8 mouse cellular contexts compared by ENCODE assay signal in the genomic region with DNA sequence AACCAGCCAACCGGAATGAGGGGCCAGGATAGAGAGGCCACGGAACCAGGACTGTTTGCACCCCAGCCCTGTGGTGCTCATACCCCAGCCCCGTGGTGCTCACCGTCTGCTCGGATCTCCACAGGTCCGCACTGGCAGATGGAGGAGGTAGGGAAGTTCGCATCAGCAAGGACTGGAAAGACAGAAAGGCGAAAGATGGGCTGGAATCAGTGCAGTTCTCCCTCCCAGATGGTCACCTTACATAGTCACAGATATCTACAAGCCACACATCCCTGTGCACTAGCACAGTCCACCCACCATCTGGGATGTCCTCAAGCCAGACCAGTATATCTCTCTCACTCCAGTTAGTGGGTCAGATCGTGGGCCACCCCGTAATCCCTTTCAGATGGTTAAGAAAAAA. TPM values are rescaled to one million over a fixed set of nuclear protein-coding genes. Genes with fewer than 3 reads are reported as not detected.
DNase-seq lines count a peak whose midpoint lies in the region; ATAC-seq lines count a peak whose summit lies in the region.

No protein-coding gene starts in this region.

- no peaks in the 10 kb centered on the region for H3K9me3 ChIP-seq in kidney, embryonic 16.5 days (ENCODE audit: low read length)
- no peaks in the 10 kb centered on the region for H3K9me3 ChIP-seq in hindbrain, embryonic 16.5 days (ENCODE audit: control insufficient read depth, low read length)
- no peaks in the 10 kb centered on the region for H3K9me3 ChIP-seq in midbrain, embryonic 16.5 days (replicated peaks; ENCODE audit: control insufficient read depth, low read length, poor library complexity, severe bottlenecking)

- H3K9ac ChIP-seq in kidney, embryonic 16.5 days (replicated peaks; ENCODE audit: low read length), result peak overlapping the region; percentile 71; the same call in 1 of the 2 replicates
- peak overlapping the region; percentile 50 for H3K9ac ChIP-seq in hindbrain, embryonic 16.5 days (ENCODE audit: low read depth, low read length)
- peak overlapping the region; percentile 66 for H3K9ac ChIP-seq in midbrain, embryonic 16.5 days (ENCODE audit: low read depth, low read length)

- no peak overlapping the region; the same call in 1 of the 2 replicates for H3K27ac ChIP-seq in kidney, embryonic 16.5 days (ENCODE audit: low read length)
- no peak overlapping the region for H3K27ac ChIP-seq in hindbrain, embryonic 16.5 days (ENCODE audit: low read depth, low read length)
- no peak overlapping the region for H3K27ac ChIP-seq in midbrain, embryonic 16.5 days (ENCODE audit: low read length)

- H3K4me1 ChIP-seq in kidney, embryonic 16.5 days (ENCODE audit: insufficient read depth, low read length), result peaks cover 12% of the 10 kb centered on the region
- peaks cover 6% of the 10 kb centered on the region for H3K4me1 ChIP-seq in hindbrain, embryonic 16.5 days (ENCODE audit: control insufficient read depth, insufficient read depth, low read depth, low read length)
- peaks cover 14% of the 10 kb centered on the region for H3K4me1 ChIP-seq in midbrain, embryonic 16.5 days (ENCODE audit: control insufficient read depth, insufficient read depth, low read length)

- 74% methylated on average over 10 of the region's 10 CpGs for WGBS in kidney, embryonic 16.5 days
- 78% methylated on average over 10 of the region's 10 CpGs for WGBS in hindbrain, embryonic 16.5 days
- 66% methylated on average over 10 of the region's 10 CpGs for WGBS in midbrain, embryonic 16.5 days

- no peaks in the 10 kb centered on the region for H3K27me3 ChIP-seq in kidney, embryonic 16.5 days (ENCODE audit: insufficient read depth, low read length)
- no peaks in the 10 kb centered on the region for H3K27me3 ChIP-seq in hindbrain, embryonic 16.5 days (replicated peaks; ENCODE audit: control insufficient read depth, insufficient read depth, low read length)
- no peaks in the 10 kb centered on the region for H3K27me3 ChIP-seq in midbrain, embryonic 16.5 days (ENCODE audit: control insufficient read depth, insufficient read depth, low read depth, low read length)

- ATAC-seq in kidney, embryonic 16.5 days (ENCODE audit: low FRiP score, low TSS enrichment), result 0 out of 2 replicates have a peak, but pooled peaks have one; percentile 28
- 0 out of 2 replicates have a peak, but pooled peaks have one; percentile 37 for ATAC-seq in hindbrain, embryonic 16.5 days
- no peak for ATAC-seq in midbrain, embryonic 16.5 days

- H3K4me3 ChIP-seq in kidney, embryonic 16.5 days (ENCODE audit: low read length), result peak overlapping the region; percentile 55
- peak overlapping the region; percentile 41 for H3K4me3 ChIP-seq in hindbrain, embryonic 16.5 days (ENCODE audit: low read length)
- peak overlapping the region; percentile 46 for H3K4me3 ChIP-seq in midbrain, embryonic 16.5 days (ENCODE audit: low read depth, low read length)

- no peak for DNase-seq in kidney, adult 8-10 months
- DNase-seq in cerebellum, postnatal 10 days, result peak; percentile 32 to 42
- no peak for DNase-seq in gastrocnemius, adult 8-10 months (ENCODE audit: low spot score in 2 of 2)
- no peak for DNase-seq in right cerebral cortex, postnatal 4 days
- DNase-seq in layer of hippocampus, postnatal 10 days (ENCODE audit: low spot score in 2 of 2), result no peak

- H3K4me2 ChIP-seq in kidney, embryonic 16.5 days (replicated peaks; ENCODE audit: low read depth, low read length), result peak overlapping the region; percentile 72
- peak overlapping the region; percentile 67 for H3K4me2 ChIP-seq in hindbrain, embryonic 16.5 days (ENCODE audit: low read length)
- peak overlapping the region; percentile 78 for H3K4me2 ChIP-seq in midbrain, embryonic 16.5 days (ENCODE audit: low read length)

- H3K36me3 ChIP-seq in kidney, embryonic 16.5 days (ENCODE audit: insufficient read depth, low read length), result peaks cover 12% of the 10 kb centered on the region
- H3K36me3 ChIP-seq in hindbrain, embryonic 16.5 days (ENCODE audit: control insufficient read depth, insufficient read depth, low read length), result peaks cover 13% of the 10 kb centered on the region
- H3K36me3 ChIP-seq in midbrain, embryonic 16.5 days (ENCODE audit: control insufficient read depth, insufficient read depth, low read length), result peaks cover 3% of the 10 kb centered on the region; the same call in 1 of the 2 replicates

RNA-seq across cellular contexts. Expression of gene Fuom, which starts 0.7 kb away (rescaled TPM):
- polyA plus RNA-seq in kidney, embryonic 16.5 days (2015; fragmentation: Nextera tagmentation; extraction: Ambion mirVana), result 36.1 and 41.3 TPM in 2 replicates
- 39.9 and 43.1 TPM in 2 replicates for polyA plus RNA-seq in hindbrain, embryonic 16.5 days (2015; fragmentation: Nextera tagmentation; extraction: Ambion mirVana)
- 32.2 and 33.3 TPM in 2 replicates for polyA plus RNA-seq in midbrain, embryonic 16.5 days (2015; fragmentation: Nextera tagmentation; extraction: Ambion mirVana)
- 10 to 100 TPM; 28.9 to 41.2 (median 36.3) TPM for total RNA-seq in gastrocnemius, adult 8-10 months (2022)
- 10 to 100 TPM; 26.8 to 27.1 TPM for total RNA-seq in layer of hippocampus, postnatal 10 days (2021)

RNA-seq across cellular contexts. Expression of gene Prap1, which starts 8.3 kb away (rescaled TPM):
- 0.27 and 0.62 TPM in 2 replicates for polyA plus RNA-seq in kidney, embryonic 16.5 days (2015; fragmentation: Nextera tagmentation; extraction: Ambion mirVana)
- not detected in 2 replicates for polyA plus RNA-seq in hindbrain, embryonic 16.5 days (2015; fragmentation: Nextera tagmentation; extraction: Ambion mirVana)
- polyA plus RNA-seq in midbrain, embryonic 16.5 days (2015; fragmentation: Nextera tagmentation; extraction: Ambion mirVana), result not detected in 2 replicates
- total RNA-seq in gastrocnemius, adult 8-10 months (2022), result not detected
- not detected for total RNA-seq in layer of hippocampus, postnatal 10 days (2021)

RNA-seq across cellular contexts. Expression of gene Paox, which starts 14.1 kb away (rescaled TPM):
- polyA plus RNA-seq in kidney, embryonic 16.5 days (2015; fragmentation: Nextera tagmentation; extraction: Ambion mirVana), result 20.2 and 23.5 TPM in 2 replicates
- polyA plus RNA-seq in hindbrain, embryonic 16.5 days (2015; fragmentation: Nextera tagmentation; extraction: Ambion mirVana), result 8.9 and 9.9 TPM in 2 replicates
- polyA plus RNA-seq in midbrain, embryonic 16.5 days (2015; fragmentation: Nextera tagmentation; extraction: Ambion mirVana), result 6.7 and 8.3 TPM in 2 replicates
- 1 to 10 TPM; 1.5 to 4.3 (median 4.1) TPM for total RNA-seq in gastrocnemius, adult 8-10 months (2022)
- total RNA-seq in layer of hippocampus, postnatal 10 days (2021), result 1 to 10 TPM; 6.2 to 7.1 TPM

RNA-seq across cellular contexts. Expression of gene Echs1, which starts 14.8 kb away (rescaled TPM):
- 183 and 199 TPM in 2 replicates for polyA plus RNA-seq in kidney, embryonic 16.5 days (2015; fragmentation: Nextera tagmentation; extraction: Ambion mirVana)
- 124 and 128 TPM in 2 replicates for polyA plus RNA-seq in hindbrain, embryonic 16.5 days (2015; fragmentation: Nextera tagmentation; extraction: Ambion mirVana)
- 111 TPM in 2 replicates for polyA plus RNA-seq in midbrain, embryonic 16.5 days (2015; fragmentation: Nextera tagmentation; extraction: Ambion mirVana)
- total RNA-seq in gastrocnemius, adult 8-10 months (2022), result 100 to 1,000 TPM; 113 to 159 (median 136) TPM
- 10 to 100 TPM; 63.4 to 67.1 TPM for total RNA-seq in layer of hippocampus, postnatal 10 days (2021)

RNA-seq across cellular contexts. Expression of gene Caly, which starts 19.1 kb away (rescaled TPM):
- polyA plus RNA-seq in kidney, embryonic 16.5 days (2015; fragmentation: Nextera tagmentation; extraction: Ambion mirVana), result 0.99 and 1.9 TPM in 2 replicates
- polyA plus RNA-seq in hindbrain, embryonic 16.5 days (2015; fragmentation: Nextera tagmentation; extraction: Ambion mirVana), result 351 and 430 TPM in 2 replicates
- polyA plus RNA-seq in midbrain, embryonic 16.5 days (2015; fragmentation: Nextera tagmentation; extraction: Ambion mirVana), result 299 and 401 TPM in 2 replicates
- under 1 TPM; 0.29 to 0.78 (median 0.47) TPM for total RNA-seq in gastrocnemius, adult 8-10 months (2022)
- total RNA-seq in layer of hippocampus, postnatal 10 days (2021), result 100 to 1,000 TPM; 247 to 252 TPM

Comparison
In these comparisons a context has a peak if more than half of its experiments do, and no peak if none do; other contexts are left out.
1. DNase-seq: peak in cerebellum, postnatal 10 days (2 of 2); none in kidney, adult 8-10 months (0 of 2), gastrocnemius, adult 8-10 months (0 of 2), right cerebral cortex, postnatal 4 days (single experiment) and layer of hippocampus, postnatal 10 days (0 of 2).
2. Peak in every context shown above with its lines, with median percentiles within 50 percentile points of each other: H3K4me2 ChIP-seq, H3K4me3 ChIP-seq and H3K9ac ChIP-seq.